Mouse (Mus musculus): ENCODE results near the gene Hist2h2ab.

GRCm38 (mm10) chr3:96219191-96219641 lies 449 bp upstream of the Hist2h2ab start:
- TF ChIP-seq POLR2A (IDR thresholded peaks at IDR 0.05; ENCODE audit: insufficient read length, low read depth) (no peak), E2F4 (IDR thresholded peaks at IDR 0.05; ENCODE audit: insufficient read depth) (no peak), MYOD1 (IDR thresholded peaks at IDR 0.05; ENCODE audit: control insufficient read depth in 1 of 3, insufficient read length in 2 of 3, low read depth in 2 of 3) (no peak), TCF3 (IDR thresholded peaks at IDR 0.05; ENCODE audit: insufficient read length, low read depth) (no peak), MAX (IDR thresholded peaks at IDR 0.05; ENCODE audit: low read depth) (no peak), USF1 (IDR thresholded peaks at IDR 0.05; ENCODE audit: low read depth) (no peak), MYOG (IDR thresholded peaks at IDR 0.05; ENCODE audit: control insufficient read depth in 1 of 3, insufficient read depth in 1 of 3, insufficient read length in 2 of 3, low read depth in 2 of 3) (no peak), TCF12 (IDR thresholded peaks at IDR 0.05; ENCODE audit: insufficient read depth, poor library complexity, severe bottlenecking) (no peak)
